Mouse (Mus musculus) C2C12 (cell line): ENCODE results near the gene Stard3.

Source experiments
- CEBPB ChIP-seq: IDR thresholded peaks from one replicate; pipeline ENCODE4 v1.6.1; 2011; ENCODE audit warnings: low read depth, mild to moderate bottlenecking, control low read depth, moderate library complexity
- CTCF ChIP-seq: IDR thresholded peaks from one replicate; pipeline ENCODE4 v1.5.1; 2011; ENCODE audit not compliant: control insufficient read depth, insufficient read depth, insufficient read length
- MAX ChIP-seq: IDR thresholded peaks from one replicate; pipeline ENCODE4 v1.6.1; 2011; ENCODE audit warnings: mild to moderate bottlenecking, control low read depth
- USF1 ChIP-seq: IDR thresholded peaks from one replicate; pipeline ENCODE4 v1.6.1; 2011; ENCODE audit warnings: low read depth, mild to moderate bottlenecking, control low read depth, moderate library complexity

GRCm38 (mm10) chr11:98317479-98317878, 40.7 kb upstream of the Stard3 start:
- TF ChIP-seq CTCF = no peak
- TF ChIP-seq MAX = no peak
- TF ChIP-seq USF1 = no peak
- no peak for TF ChIP-seq CEBPB
